Mouse (Mus musculus): ENCODE results near the gene Clec2d. TPM values are rescaled to one million over a fixed set of nuclear protein-coding genes. Genes with fewer than 3 reads are reported as not detected.

The Clec2d gene
- polyA plus RNA-seq, 1 experiment from 2014 or later: not detected

DNA sequence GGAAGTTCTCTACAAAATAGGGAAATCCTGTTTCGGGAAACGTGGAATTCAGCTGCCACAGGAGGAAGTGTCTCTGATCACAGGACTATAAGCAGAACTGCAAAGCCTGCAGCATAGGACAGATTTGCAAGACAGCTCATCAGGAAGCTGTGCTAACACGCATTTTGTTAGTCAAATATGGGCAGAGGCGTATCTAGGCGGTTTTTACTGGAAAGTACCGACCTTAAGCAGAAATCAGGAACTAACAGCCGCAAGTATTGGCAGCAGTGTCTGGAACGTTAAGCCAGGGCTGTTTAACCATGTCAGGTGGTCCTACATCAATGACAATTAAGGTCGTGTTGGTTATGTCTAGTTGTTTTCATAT is 52.4 kb downstream of the Clec2d start:
- H3K9me3 ChIP-seq: no peaks in the 10 kb centered on the region
- H3K36me3 ChIP-seq (replicated peaks): no peaks in the 10 kb centered on the region
- H3K27me3 ChIP-seq (replicated peaks): no peaks in the 10 kb centered on the region
- H3K27ac ChIP-seq: no peak overlapping the region
- peaks cover 4% of the 10 kb centered on the region for H3K4me1 ChIP-seq
- H3K4me3 ChIP-seq: no peak overlapping the region
- no peak for ATAC-seq (replicated peaks)
- 89% methylated on average over 9 of the region's 9 CpGs for WGBS
- no peak overlapping the region for H3K4me2 ChIP-seq
- H3K9ac ChIP-seq: no peak overlapping the region

DNA sequence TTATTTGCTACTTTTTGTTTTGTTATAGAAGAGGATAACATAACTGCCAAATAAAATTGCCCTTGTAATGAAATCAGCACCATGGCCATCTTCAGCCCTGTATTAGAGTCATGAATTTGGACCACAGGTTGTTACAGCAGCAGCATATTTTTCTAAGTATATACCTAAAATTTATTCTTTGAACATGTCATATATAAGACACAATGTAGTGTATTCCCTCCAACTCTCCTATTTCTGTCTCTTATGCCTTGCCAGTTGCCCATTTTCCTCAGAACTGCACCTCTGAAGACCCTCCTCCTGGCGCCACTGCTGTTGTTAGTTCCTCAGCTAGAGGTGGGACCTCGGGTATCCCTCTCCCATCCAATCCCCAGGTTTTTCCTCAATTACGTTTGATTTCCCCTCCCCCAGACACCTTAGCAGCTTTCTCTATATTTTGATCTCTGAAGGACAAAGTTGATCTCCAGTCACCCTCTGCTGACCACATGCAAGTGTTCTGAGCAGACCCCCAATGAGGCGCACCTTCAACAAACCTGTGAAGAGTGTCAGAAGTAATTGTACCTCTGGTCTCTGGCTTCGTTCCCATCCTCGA is 53.0 kb downstream of the Clec2d start:
- Histone ChIP-seq H3K4me2 (no peak overlapping the region), H3K27ac (no peak overlapping the region), H3K36me3 (replicated peaks) (no peaks in the 10 kb centered on the region), H3K27me3 (replicated peaks) (no peaks in the 10 kb centered on the region), H3K4me1 (peaks cover 4% of the 10 kb centered on the region), H3K4me3 (no peak overlapping the region), H3K9ac (no peak overlapping the region), H3K9me3 (no peaks in the 10 kb centered on the region)
- 87% methylated on average over 6 of the region's 6 CpGs for WGBS
- no peak for ATAC-seq (replicated peaks)

DNA sequence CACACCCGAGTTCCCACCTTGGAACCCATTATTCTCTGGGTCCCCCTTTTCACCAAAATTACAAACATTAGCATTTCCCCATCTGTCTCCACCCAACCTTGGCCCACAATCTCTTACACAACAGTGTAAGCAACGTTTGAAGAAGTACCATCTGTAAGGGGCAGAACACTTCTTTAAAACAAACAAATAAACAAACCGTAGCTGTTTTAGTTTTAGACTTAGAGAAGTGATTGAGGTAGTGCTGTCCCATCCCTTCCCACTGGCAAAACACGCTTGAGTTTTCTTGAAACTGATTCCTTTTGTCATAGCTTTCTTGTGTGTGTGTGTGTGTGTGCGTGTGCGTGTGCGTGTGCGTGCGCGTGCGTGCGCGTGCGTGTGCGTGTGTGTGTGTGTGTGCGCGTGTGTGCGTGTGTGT is 53.5 kb downstream of the Clec2d start:
- peaks cover 4% of the 10 kb centered on the region for H3K4me1 ChIP-seq
- H3K9ac ChIP-seq: no peak overlapping the region
- H3K36me3 ChIP-seq (replicated peaks): no peaks in the 10 kb centered on the region
- whole genome bisulfite sequencing: 91% methylated on average over 16 of the region's 18 CpGs
- no peaks in the 10 kb centered on the region for H3K27me3 ChIP-seq (replicated peaks)
- no peaks in the 10 kb centered on the region for H3K9me3 ChIP-seq
- H3K4me2 ChIP-seq: no peak overlapping the region
- H3K4me3 ChIP-seq: no peak overlapping the region
- no peak for ATAC-seq (replicated peaks)
- H3K27ac ChIP-seq: no peak overlapping the region

DNA sequence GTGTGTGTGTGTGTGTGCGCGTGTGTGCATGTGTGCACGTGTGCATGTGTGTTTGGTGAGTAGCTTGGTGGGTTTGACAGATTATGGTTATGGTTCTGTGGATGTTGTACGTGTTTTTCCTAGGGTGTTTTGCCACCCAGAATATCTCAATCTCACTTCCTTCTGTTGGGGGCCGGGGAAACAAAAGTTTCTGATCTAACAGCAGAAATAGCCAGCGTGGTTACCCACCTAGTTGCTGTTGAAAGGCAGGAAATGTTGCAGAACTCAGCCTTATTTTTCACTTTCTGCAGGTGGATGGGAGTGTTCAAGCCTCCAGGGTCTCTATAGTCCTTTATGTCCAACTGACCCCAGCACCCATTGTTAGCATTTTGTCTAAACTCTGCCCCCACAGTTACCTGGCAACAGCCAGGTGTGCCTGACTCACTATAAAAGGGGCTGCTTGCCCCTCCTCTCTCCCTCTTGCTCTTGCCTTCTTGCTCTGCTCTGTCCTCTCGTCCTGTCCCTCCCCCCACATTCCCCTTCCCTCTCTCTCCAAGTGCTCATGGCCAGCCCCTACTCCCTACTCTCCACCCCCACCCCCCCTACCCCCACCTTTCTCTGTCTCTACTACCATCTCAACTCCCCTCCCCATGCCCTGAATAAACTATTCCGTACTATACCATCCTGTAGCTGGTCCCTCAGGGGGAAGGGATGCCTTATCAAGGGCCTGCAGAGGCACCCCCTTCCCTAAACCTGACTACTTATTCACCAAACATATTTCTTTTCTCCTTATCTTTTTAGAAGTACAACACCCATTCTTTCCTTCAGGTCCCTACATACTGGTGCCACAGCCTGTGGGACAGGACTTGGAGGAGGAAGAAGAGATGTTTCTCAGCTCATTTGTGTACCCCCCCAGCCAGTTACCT is 54.3 kb downstream of the Clec2d start:
- WGBS: 81% methylated on average over 8 of the region's 8 CpGs
- Histone ChIP-seq H3K4me1 (peaks cover 4% of the 10 kb centered on the region), H3K9ac (no peak overlapping the region), H3K27ac (no peak overlapping the region), H3K36me3 (replicated peaks) (no peaks in the 10 kb centered on the region), H3K4me2 (no peak overlapping the region), H3K4me3 (no peak overlapping the region), H3K9me3 (no peaks in the 10 kb centered on the region), H3K27me3 (replicated peaks) (no peaks in the 10 kb centered on the region)
- no peak for ATAC-seq (replicated peaks)

DNA sequence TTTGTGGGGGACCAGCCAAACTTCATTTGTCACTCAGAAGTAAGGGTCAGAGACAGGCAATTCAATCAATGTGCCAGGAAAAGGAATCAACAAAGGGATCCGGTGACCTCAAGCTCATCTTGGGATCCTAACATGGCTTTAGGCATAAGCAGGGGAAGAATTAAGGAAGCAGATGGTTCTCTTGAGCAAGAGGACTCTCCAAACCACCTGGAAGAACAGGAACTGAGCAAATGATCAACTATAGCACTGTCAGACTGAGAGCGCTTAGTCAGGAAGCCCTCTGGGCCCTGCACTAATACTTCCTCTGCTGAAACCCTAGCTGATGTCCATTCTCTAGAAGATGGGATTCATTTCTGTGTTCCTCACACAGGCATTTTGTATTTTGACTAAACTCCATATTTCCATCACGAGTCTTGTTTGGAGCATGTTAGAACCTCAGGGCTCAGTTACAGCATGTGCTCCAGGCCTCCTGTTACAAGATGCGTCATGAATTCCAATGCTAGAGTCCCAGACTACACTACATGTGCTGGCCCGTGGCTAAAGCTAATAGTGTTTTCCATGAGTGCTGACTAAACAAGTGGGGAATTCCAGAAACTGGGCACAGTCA is 55.5 kb downstream of the Clec2d start:
- H3K9me3 ChIP-seq: no peaks in the 10 kb centered on the region
- ATAC-seq (replicated peaks): no peak
- no peak overlapping the region for H3K4me3 ChIP-seq
- H3K27me3 ChIP-seq (replicated peaks): no peaks in the 10 kb centered on the region
- WGBS: 89% methylated on average over 5 of the region's 5 CpGs
- H3K9ac ChIP-seq: no peak overlapping the region
- H3K4me1 ChIP-seq: peaks cover 4% of the 10 kb centered on the region
- H3K27ac ChIP-seq: no peak overlapping the region
- H3K4me2 ChIP-seq: no peak overlapping the region
- H3K36me3 ChIP-seq (replicated peaks): no peaks in the 10 kb centered on the region

Small RNA genes lying within 50 kb of the gene (microRNA-seq; reads per million reads assigned to microRNA genes)
- gene Gm27514: not detected

Other genes with a start within 250 kb of the Clec2d start
- not detected in 2 replicates for gene Clec2g, start 246.2 kb upstream of the Clec2d start, polyA plus RNA-seq (2015; fragmentation: Nextera tagmentation; extraction: Ambion mirVana)
- gene Klrb1f, start 134.7 kb upstream of the Clec2d start, polyA plus RNA-seq (2015; fragmentation: Nextera tagmentation; extraction: Ambion mirVana): 0.55 and 0.81 TPM in 2 replicates
- not detected in 2 replicates for gene Clec2e, start 79.7 kb upstream of the Clec2d start, polyA plus RNA-seq (2015; fragmentation: Nextera tagmentation; extraction: Ambion mirVana)
- gene Cd69, start 94.8 kb downstream of the Clec2d start, polyA plus RNA-seq (2015; fragmentation: Nextera tagmentation; extraction: Ambion mirVana): not detected in 2 replicates
- gene 4922502D21Rik, start 151.2 kb downstream of the Clec2d start, polyA plus RNA-seq (2015; fragmentation: Nextera tagmentation; extraction: Ambion mirVana): not detected in 2 replicates
- gene Clec12a, start 162.1 kb downstream of the Clec2d start, polyA plus RNA-seq (2015; fragmentation: Nextera tagmentation; extraction: Ambion mirVana): 0.17 and 0.38 TPM in 2 replicates
- gene Clec12b, start 205.3 kb downstream of the Clec2d start, polyA plus RNA-seq (2015; fragmentation: Nextera tagmentation; extraction: Ambion mirVana): 0.14 and 0.37 TPM in 2 replicates
- gene Clec1b, start 216.7 kb downstream of the Clec2d start, polyA plus RNA-seq (2015; fragmentation: Nextera tagmentation; extraction: Ambion mirVana): 0.97 and 1.6 TPM in 2 replicates
- gene Clec9a, start 228.2 kb downstream of the Clec2d start, polyA plus RNA-seq (2015; fragmentation: Nextera tagmentation; extraction: Ambion mirVana): 0.19 and 0.35 TPM in 2 replicates